Mouse (Mus musculus) urinary bladder, postnatal 14 days (tissue): ENCODE data around the gene Mrps35.

Source experiments
- DNase-seq: peaks from one replicate; pipeline ENCODE4 v3.0.0; 2021; ENCODE audit warnings: low spot score

Gene Mrps35

GRCm38 (mm10) chr6:147088517-147088916 lies 46.0 kb downstream of the Mrps35 start:
- no peak for DNase-seq

- no peak for DNase-seq
These were observed 47.6 kb downstream of the Mrps35 start for GRCm38 (mm10) chr6:147090191-147090590.

DNA sequence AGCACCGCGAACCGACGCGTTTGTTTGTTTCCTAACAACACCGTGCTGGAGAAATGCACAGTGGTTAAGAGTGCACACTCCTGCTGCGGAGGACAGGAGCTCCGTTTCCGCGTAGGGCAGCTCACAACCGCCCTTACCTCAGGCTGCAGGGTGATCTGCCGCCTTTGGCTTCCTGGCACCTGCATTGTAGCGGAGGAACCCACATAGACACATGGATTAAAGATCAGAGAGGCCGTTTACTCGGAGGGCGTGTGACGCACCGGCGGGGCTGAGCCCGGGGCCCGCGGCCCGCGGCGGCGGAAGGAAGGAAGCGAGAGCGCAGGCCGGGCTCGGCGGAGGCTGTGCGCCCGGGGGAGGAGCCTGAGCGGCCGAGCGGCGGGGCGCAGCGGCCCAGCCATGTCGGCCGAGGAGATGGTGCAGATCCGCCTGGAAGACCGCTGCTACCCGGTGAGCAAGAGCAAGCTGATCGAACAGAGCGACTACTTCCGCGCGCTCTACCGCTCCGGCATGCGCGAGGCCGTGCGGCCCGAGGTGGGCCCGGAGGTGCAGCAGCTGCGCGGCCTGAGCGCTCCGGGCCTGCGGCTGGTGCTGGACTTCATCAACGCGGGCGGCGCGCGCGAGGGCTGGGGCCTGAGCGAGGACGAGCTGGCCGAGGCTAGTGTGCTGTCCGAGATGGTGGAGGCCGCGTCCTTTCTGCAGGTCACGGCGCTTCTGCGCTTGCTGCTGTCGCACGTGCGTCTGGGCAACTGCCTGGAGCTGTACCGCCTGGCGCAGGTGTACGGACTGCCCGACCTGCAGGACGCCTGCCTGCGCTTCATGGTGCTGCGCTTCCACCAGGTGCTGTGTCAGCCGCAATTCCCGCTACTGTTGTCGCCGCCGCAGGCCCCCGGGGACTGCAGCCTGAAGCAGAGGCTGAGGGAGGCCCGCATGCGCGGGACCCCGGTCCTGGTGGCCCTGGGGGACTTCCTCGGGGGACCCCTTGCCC lies 48.9 kb downstream of the Mrps35 start, which contains the start of gene Klhl42:
Gene Klhl42 (plus strand): TSS at position 244 of the 985 bp plus-strand sequence.
- peak; percentile 76 for DNase-seq

- DNase-seq: peak; percentile 41
These were observed 49.6 kb downstream of the Mrps35 start for GRCm38 (mm10) chr6:147092136-147092535.

GRCm38 (mm10) chr6:147094771-147095170 lies 52.2 kb downstream of the Mrps35 start:
- DNase-seq: no peak

GRCm38 (mm10) chr6:147096109-147096508 lies 53.5 kb downstream of the Mrps35 start:
- no peak for DNase-seq

DNA sequence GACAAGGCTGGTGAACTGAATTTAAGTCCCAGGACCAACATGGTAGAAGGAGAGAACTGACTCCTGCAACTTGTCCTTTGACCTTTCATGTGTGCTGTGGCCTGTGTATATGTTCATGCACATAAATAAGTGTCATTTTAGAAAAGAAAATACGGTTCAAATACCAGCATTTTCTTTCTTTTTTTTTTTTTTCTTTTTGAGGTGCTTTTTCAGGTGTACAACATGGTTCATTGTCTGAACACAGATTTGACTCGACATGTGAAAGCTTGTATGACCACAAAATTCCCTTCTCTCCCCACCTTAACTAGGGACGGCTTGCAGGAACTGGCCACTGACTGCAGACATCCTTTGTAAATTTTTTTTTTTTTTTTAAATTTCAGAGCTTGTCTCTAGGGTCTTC lies 54.4 kb downstream of the Mrps35 start:
- DNase-seq: no peak

GRCm38 (mm10) chr6:147097346-147097929 lies 54.9 kb downstream of the Mrps35 start:
- DNase-seq: no peak

DNA sequence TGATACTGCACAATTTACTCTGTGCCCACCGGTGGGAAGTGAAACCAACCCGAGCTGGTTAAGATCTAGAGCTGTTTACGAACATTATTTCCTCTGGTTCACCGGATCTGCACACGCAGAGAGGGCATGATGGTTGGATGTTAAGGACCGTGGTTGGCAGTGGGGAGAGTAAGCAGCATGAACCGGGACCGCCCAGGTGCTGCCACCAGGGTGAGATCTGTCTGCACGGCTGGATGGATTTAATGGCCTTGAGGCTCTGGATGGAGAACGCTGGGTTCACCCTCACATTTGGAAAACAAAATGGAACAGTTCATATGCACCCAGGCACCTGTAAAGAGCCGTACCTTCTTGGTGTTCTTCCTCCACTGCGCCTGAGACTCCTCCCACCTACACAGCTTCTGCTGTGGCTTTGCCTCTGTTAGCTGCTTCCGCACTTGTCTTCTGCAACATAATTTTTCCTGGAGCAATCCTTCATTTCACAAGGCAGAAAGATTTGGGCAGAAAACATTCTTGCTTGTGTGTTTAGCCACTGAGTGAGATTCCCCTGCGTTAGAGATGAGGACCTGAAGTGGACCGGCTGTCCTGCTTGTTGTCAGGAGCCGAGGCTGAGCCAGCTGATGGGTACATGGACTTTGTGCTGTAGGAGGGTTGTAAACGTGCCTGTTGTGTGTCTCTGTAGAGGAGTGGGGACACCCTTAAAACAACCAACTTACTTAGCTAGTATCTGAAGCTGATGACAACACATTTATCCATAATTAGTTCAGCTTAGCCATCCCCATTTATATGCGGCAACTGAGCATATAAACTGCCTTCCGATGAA lies 57.1 kb downstream of the Mrps35 start:
- DNase-seq: no peak

- no peak for DNase-seq
These were observed 59.7 kb downstream of the Mrps35 start for GRCm38 (mm10) chr6:147102293-147102692.

- no peak for DNase-seq
These were observed 63.0 kb downstream of the Mrps35 start for GRCm38 (mm10) chr6:147105529-147105928.

GRCm38 (mm10) chr6:147106716-147107115 lies 64.2 kb downstream of the Mrps35 start:
- DNase-seq: no peak

DNA sequence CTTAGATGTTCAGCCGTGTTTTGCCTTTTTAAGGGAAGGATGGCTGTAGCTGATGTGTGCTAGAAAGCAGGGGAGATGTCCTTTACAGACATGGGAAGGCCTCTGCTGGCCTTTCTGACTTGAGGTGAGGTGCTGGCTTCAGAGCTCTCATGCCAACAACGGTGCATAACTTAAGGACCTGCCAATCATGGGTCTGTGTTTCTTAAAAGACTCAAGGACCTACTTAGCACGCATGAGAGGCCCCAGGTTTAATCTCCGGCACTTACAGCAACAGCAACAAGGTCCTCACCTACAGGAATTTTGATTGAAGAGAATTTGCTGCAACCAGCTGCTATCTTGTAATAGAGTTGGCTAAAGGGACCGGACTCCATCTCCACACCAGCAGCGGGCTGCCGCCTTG lies 66.7 kb downstream of the Mrps35 start:
- DNase-seq: no peak

GRCm38 (mm10) chr6:147116579-147116978 lies 74.0 kb downstream of the Mrps35 start:
- peak; percentile 89 for DNase-seq

- DNase-seq: no peak
These were observed 75.2 kb downstream of the Mrps35 start for GRCm38 (mm10) chr6:147117764-147118163.

GRCm38 (mm10) chr6:147118190-147118589 lies 75.6 kb downstream of the Mrps35 start:
- DNase-seq: no peak

DNA sequence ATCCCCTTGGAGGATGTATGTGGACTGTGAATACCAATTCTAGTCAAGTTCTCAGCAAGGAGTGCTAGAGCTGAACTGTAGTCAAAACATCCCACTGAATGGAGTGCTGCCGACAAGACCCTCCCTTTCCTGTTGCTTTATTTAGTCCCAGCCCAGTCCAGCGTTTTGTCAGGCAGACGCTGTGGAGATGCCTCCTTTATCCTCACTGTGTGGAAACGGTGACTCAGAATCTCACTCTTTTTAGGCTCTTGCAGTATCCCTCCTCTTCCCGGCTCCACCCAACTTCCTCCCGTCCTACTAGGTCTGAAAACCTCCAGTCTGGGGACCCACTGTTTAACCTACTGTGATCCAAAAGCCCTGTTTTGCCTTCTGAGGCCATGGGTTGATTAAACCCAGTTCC lies 78.8 kb downstream of the Mrps35 start:
- DNase-seq: no peak
